Mouse (Mus musculus): Measurements from ENCODE around the gene Nckap5.
"Not testable (repeated sequence)": the region's sequence is repeated elsewhere in the genome, so short reads cannot be mapped to it uniquely, and the experiment has no call there.

Gene Nckap5

DNA sequence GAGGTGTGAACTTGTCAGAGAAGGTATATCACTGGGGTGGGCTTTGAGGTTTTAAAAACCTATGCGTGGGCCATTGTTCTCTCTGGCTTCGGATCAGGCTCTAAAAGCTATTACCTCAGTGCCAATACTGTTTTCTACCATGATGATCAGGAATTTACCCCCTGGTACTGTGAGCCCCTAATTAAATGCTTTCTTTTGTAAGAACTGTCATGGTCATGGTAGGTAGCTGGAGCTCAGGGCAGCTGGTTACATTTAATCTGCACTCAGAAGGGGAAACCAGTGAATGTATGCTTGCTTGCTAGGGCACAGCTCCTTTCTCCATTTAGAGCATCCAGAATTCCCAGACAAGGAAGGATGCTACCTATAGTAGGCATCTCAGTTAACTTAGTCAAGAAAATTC is 759.7 kb downstream of the Nckap5 start:
- ChIA-PET POLR2A (no interaction called here), CTCF (no interaction called here)

DNA sequence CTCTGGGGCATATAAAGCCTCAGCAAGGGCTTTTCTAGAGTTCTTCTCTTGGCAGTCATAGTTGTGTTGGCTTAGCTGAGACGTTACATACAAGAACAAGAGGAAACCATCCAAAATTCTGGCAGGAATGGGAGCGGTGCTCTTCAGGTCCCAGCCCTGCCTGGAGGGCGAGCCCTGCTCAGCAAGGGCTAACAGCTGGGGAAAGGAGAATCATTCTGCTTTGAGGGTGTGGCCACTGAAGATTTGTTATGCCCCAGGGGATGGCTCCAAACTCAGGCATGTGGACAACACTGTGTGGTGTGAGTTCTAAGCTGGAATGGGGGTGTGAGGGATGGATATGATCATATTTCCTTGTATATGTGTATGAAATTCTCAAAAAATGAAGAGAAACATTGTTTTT is 779.1 kb downstream of the Nckap5 start:
- ChIA-PET POLR2A (no interaction called here), CTCF (interaction anchor here in 1 of 4 experiments (0.7 kb wide), 1 partner anchor 31 kb away, joined by 4 read pairs; no protein-coding TSS in a partner anchor)

DNA sequence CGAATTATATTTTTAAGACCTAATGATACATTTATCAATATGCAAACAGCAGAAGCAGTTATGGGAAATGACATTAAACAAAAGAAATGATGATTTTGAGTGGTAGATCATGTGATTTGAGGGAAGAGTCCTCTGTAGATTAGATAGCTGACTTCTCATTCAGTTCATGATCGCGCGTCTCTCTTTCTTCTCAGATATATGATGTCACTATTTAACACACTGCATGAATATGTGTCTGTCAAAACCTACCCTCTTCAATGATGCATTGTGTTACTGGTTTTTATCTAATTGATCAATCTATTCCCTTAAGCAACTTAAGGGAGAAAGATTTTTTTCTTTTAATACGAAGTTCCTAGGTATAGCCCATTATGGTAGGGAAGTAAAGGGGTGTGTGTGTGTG is 787.7 kb downstream of the Nckap5 start:
- ChIA-PET CTCF (no interaction called here), POLR2A (no interaction called here)

DNA sequence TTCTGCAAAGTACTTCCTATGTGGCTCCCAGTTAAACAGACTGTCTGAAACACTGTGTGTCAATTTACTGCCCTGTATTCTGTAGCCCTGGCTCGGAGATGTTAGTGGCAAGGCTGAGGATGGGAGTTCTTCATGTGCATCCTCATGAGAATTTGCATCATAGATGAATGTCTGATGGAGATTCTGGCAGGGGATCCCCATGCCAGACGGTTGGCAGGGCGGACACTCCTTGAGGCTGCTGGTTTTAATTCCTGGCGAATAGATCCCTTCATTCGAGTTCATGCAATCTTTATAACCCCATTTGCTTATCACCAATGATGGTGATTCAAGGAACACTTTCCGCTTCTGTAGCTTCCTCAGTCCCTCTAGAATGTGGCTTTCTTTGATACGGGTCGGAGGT is 803.1 kb downstream of the Nckap5 start:
- ChIA-PET CTCF (no interaction called here), POLR2A (interaction anchor here in 1 of 4 experiments (0.6 kb wide), 1 partner anchor 118 kb away, joined by 3 read pairs; no protein-coding TSS in a partner anchor)

DNA sequence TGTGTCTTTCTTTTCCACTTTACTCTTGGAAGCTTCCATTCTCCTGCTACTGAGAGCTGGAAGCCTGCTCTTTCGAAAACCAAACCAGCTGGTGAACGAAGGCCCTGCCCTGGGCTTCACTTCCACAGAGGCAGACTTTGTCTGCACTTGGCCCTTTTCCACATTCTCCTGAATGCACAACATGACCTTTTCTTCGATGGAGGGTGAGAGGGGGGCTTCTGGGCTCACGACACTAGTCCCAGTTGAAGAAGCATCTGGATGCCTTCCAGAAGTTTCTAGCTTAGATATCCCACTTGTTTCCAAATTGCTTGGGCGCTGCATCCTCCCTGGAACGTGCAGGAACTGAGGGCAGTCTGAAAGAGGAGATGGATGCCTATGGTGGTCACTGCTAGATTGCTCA is 806.1 kb downstream of the Nckap5 start:
- ChIA-PET CTCF (no interaction called here), POLR2A (no interaction called here)

DNA sequence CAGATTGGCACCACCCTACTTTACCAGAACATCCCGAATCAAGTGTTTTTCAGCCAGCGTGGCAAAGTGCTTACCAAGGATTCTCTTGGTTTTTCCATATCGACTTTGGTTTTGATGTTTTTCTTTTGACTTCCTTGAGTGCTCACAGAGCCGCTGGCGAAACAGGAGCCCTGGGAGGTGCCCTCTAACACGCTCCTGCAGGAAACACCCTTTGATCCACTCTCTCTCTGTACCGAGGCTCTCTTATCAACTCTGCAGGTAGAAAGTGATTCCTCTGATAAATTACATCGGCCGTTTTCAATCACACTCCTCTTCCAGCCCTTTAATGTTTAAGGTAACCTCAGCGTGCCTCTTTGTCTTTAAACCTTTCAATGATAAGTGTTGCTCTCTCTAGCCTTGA is 807.6 kb downstream of the Nckap5 start:
- ChIA-PET CTCF (no interaction called here), POLR2A (no interaction called here)

DNA sequence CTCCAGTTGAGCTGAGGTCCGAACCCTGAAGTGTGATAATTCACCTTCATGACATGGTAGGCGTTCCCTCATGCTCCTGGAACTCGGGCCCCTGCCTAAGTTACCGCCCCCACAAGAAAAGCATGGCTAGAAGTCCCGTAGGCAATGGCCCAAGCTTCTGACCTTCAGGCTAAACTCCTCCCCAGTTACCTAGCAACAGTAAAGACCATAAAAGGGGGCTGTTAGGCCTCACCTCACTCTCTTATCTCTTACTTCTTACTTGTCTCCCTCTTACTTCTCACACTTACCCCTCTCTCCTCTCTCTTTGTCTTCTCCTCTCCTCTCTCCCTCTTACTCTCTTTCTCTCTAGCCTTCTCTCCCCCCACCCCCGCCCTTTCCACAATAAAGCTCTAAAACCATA is 811.9 kb downstream of the Nckap5 start:
- POLR2A ChIA-PET, CTCF ChIA-PET: not testable (repeated sequence)

DNA sequence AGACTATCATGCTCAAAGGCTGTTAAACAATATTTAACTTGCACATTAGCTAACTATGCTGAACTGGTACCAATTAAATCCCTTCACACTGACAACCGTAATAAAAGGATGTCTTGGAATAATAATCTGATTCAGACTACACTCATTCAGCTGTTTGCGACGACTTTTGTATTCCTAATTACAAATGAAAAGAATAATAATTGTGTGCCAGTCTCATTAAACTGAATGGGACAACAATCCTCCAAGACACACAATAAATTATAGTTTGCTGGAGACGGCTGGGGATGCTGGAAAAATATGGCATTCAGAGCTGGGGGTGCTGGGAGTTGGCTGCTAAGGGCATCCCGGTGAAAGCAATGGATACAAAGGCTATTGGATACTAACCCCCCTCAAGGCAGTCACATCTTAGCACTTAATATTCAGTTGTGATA is 818.9 kb downstream of the Nckap5 start:
- POLR2A ChIA-PET, result no interaction called here
- CTCF ChIA-PET, result no interaction called here

DNA sequence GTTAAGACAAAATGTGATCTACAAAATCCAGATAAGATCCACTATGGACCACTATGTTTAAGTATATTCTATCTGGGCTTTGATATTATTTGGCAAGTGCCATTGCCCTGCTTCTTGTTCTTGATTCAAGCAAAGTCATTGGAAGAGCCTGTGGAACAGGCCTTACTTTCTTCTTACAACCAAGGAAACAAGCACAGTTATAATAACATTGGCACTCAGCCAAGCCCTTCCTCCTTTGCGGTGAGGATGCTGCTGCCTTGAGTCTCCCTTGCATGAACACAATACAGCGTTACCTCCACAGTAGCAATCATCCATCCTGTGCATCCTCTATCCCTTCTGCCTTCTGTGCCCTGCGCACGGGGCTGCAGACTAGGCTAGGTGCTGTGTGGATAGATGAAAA is 823.0 kb downstream of the Nckap5 start:
- ChIA-PET POLR2A (no interaction called here), CTCF (no interaction called here)

DNA sequence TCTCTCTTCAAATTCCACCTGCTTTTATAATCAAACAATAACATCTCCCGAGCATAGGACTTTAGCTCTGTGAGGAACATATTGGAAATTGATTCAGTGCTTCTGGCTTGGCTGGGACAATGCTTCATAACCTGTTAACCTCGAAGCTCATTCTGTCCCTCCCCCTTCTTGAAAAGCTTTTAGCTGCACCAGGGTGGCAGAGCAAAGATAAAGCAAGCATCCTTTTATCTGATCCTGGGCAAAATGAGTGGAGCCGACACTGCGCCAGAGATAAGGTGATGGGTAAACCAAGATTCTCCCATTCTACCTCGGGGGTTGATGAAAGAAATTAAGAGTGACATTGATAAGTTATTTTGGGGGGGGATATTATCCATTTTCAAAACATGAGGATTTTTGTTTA is 824.9 kb downstream of the Nckap5 start:
- CTCF ChIA-PET, result no interaction called here

DNA sequence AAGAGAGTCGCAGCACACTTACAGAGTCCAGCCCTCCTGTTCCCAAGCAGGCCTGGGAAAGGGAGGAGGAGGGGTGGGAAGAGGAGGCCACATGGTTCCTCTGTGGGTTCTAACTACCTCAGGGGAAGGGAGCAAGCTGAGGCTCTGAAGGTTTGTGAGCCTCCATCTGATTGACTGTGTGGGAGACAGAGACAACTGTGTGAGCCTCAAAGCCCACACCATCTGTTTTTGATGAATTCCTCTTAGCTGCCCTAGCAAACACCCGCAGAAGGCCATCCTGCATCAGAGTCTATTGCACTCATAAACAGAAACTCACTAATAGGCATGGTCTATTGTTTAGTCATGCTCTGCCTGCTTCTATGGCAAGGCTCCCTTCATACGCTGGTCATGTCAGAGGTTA is 834.1 kb downstream of the Nckap5 start:
- POLR2A ChIA-PET, result no interaction called here
- CTCF ChIA-PET, result interaction anchor here in 1 of 4 experiments (0.6 kb wide), 1 partner anchor 1143 kb away, joined by 6 read pairs; no protein-coding TSS in a partner anchor

More for the DNA sequence above, 824.9 kb downstream of the Nckap5 start:
- POLR2A ChIA-PET, result no interaction called here

DNA sequence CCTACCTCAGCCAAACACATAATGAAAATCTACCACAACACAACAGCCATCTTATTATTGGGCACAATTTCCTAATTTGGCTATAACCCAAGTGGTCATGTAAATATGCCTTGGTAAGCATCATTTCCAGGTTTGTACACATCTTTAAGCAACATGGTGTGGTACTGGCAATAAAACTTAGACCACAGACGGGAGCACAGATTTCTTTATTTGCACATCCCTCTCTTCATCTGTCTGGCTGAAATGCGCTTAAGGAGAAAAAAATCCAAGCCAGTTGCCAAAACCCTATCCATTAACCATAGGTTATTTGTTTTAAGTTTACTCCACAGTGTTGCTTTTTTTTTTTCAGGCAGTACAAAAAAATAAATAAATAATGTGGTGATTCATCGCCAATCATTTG is 842.8 kb downstream of the Nckap5 start:
- CTCF ChIA-PET, result no interaction called here

DNA sequence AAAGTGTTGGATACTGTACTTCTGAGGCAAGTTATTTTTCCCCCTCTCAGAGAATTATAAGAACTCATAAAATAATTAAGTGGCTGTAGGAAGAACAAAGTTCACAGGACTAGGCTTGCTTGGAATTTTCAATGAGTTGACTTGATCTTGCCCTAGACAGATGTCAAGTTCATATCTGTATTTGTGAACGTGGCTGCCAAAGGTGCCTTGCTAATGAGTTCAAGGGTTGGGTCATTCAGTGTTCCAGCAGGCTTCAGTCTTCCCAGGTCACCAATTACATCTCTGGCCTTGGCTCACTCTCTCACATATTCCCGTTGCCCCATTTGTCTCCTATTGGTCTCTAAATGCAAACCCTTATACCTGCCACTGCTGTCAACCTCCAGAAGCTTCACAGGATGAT is 846.0 kb downstream of the Nckap5 start:
- ChIA-PET POLR2A (no interaction called here), CTCF (no interaction called here)

More for the DNA sequence above, 842.8 kb downstream of the Nckap5 start:
- POLR2A ChIA-PET, result no interaction called here

DNA sequence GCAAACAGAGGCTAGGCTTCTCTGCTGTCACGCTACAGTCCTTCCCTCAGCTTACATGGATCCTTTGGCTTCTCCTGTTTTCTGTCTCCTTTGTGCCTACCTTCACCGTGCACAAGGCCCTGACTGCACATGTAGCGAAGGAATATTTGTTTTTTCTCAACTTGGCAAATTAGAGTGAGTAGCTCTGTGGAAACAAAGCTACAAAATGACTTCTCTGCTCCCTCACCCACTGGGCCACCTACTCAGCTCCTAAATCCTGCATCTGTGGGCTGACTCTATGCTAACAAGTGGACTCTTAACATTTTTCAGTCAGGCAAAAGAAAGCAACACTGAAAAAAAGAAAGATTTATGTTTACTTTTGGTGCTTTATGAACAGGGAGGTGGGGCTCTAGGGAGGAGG is 856.0 kb downstream of the Nckap5 start:
- CTCF ChIA-PET, result no interaction called here
- POLR2A ChIA-PET, result no interaction called here

DNA sequence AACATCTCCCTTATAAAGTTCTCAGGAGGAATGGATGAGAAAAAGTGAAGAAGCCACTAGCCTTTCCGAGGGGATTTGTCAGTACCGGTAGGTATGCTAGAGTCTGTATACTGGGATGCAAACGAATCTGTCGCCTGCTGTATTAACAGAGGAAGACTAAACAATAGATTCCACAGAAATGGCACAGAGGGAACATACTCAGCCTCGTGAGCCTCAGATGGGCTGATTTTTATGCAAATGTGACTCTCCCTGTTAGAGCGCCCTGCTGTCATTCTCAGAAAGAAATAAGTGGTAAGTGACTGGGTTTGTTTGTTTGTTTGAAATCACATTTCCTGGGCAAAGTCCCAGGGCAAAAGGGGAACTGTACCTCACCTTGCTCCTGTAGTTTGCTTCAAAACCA is 858.7 kb downstream of the Nckap5 start:
- ChIA-PET POLR2A (no interaction called here), CTCF (interaction anchor here in 1 of 4 experiments (0.6 kb wide), 1 partner anchor 322 kb away, joined by 4 read pairs; no protein-coding TSS in a partner anchor)

DNA sequence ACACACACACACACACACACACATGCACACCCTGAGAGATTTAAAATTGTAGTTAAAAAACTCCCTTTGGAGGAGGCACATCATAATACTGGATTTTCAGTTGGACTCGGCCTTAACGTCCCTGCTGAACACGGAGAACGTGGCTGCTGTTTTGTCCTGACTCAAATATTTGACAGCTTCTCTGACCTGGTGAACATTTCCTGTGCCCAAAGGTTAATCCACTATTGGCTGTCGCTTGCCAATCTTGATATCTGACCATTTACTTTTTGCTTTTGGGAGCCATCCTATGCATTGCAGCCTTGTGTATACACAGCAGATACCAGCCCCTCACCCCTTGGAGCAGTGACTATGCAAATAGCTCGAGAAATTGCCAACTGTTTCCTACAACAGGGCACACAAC is 862.9 kb downstream of the Nckap5 start:
- ChIA-PET POLR2A (no interaction called here), CTCF (no interaction called here)

DNA sequence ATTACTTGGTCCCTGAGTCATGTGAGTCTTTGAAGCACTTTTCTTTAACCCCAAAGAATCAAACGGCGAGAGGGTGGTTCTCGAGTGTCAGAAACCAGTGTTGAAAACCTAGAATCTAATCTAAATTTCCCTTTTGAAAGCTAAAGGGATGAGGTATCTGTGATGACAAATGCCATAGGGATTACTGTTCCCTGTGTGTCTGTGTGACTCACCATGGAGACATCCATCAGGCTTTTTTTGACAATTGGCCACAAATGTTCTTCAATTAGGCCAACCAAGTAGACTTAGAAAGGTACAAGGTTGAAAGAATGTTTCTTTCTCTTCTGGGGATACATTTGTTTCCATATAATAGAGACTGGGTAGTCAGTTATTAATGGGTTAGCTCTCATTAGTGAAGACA is 879.6 kb downstream of the Nckap5 start:
- POLR2A ChIA-PET, result no interaction called here
- CTCF ChIA-PET, result no interaction called here

DNA sequence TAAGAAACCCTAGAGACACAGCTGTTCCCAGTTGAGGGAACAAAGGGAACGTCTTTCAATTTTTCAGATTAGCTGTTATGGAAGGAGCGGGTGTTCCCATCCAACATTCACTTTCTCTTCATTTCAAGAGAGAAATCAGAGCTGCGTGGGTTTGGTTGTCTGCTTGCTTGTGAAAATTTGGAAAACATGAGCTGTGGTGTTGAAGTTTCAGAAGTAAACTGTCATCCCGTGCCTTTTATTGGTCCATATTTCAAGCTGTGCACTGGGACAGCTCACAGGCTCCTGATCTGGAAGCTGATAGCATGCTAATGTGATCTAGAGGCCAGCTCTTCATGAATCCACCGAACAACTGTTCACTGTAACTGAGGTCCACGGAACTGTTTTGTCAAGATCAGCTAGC is 881.5 kb downstream of the Nckap5 start:
- CTCF ChIA-PET, result no interaction called here
- POLR2A ChIA-PET, result no interaction called here

DNA sequence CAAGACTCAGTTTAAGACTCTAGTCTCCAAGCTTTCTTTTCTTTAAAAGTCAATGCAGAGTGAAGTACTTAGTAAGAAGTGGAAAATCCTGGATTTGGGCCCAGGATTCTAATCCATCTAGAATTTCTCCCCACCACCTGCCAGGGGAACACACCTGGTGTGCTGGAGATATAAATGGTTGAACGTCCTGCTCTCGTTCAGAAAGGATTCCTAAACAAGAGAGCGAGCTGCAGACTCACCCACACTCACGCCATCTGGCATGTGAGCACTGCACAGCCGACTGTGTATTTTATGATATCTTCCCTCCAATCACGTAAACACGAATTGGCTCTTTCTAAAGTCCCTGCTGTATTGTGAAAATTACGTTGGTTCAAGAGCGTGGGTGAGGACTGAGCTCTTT is 885.5 kb downstream of the Nckap5 start:
- POLR2A ChIA-PET, result no interaction called here
- CTCF ChIA-PET, result no interaction called here

DNA sequence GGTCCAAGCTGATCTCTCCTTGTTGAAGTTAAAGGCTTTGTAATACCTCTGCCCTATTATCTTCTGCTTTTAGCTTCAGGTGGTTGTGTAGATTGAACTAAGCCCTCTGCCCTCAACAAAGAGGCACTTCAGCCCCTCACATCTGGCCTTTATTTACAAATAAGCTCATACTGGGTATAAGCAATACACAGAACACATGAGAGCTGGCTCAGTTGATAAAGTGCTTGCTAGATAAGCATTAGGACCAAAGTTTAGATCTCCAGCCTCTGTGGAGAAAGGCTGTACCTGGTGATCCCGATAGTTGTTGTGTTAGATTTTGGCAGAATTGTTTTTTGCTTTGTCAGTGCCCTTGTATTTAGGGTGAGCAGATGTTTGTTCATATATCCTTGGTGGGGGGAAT is 887.3 kb downstream of the Nckap5 start:
- POLR2A ChIA-PET, result no interaction called here
- CTCF ChIA-PET, result no interaction called here

DNA sequence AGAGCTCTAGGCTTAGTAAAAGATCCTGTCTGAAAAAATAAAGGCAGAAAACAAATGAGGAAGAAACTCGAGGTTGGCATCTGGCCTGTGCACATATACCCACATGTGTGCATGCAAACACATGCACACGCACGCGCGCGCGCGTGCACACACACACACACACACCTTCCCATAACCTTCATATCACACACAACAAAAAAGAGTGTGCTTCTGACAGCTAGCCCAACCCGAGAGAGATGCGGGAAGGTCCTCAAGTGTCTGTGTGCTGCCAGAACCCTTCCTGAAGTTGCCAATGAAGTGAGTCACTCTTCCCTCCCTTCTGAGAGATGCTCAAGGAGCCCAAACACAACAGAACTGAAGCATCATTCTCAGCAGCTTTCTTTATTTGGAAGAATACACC is 905.1 kb downstream of the Nckap5 start:
- POLR2A ChIA-PET, result no interaction called here
- CTCF ChIA-PET, result interaction anchor here in 1 of 4 experiments (0.6 kb wide), 1 partner anchor 696 kb away, joined by 9 read pairs; no protein-coding TSS in a partner anchor

DNA sequence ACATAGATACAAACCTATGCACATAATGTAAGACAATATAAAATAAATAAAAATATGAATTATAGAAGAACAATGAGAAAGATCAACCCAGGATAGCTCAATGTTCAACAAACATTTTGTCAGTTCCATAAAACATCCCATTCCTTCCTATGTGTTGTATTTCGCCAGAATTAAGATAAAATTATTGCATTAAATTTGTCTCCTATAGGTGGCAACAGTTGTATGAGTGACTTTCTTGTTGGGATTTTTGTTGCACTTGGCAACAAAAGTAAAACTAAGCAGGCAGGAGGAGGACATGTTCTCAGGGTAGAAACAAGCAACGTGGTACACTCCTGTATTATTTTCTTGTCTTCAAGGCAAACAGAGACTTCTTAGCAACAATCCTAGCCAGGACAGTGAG is 907.5 kb downstream of the Nckap5 start:
- ChIA-PET CTCF (no interaction called here), POLR2A (no interaction called here)

DNA sequence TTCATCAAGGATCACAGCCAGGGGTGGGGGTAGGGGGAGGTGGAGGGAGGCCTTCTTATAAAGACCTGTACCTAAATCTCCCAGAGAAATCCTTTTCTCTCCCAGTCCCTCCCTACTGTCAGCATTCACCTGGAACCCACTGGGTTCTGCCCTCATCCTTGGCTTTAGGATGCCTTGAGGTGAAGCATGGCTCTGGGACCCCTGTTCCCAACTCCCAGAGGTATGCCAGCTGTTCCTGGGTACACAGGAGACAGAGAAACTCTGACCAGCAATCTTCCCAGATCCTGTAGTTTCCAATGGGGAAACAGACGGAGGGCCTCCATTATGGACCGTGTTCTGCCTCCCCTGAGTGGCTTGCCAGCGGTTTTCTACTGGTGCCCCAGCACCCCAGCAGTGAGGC is 909.9 kb downstream of the Nckap5 start:
- ChIA-PET CTCF (no interaction called here), POLR2A (no interaction called here)
